Mouse (Mus musculus) kidney, postnatal 0 days (tissue): ENCODE results near the gene Prkacb. TPM values are rescaled to one million over a fixed set of nuclear protein-coding genes. Genes with fewer than 3 reads are reported as not detected.

ENCODE experiments used
- ATAC-seq: fragments of 200-750 bp; cut with Nextera tagmentation; replicated peaks from 2 replicates; pipeline ENCODE4 v1.8.0; 2017; ENCODE audit warnings: low read depth, moderate number of reproducible peaks, moderate TSS enrichment, moderate library complexity; ENCODE audit not compliant: low FRiP score
- DNase-seq: peaks from one replicate; pipeline ENCODE4 v3.0.0-alpha.2; 2016; ENCODE audit warnings: low spot score
- H3K27ac ChIP-seq: fragments of 300-500 bp; sonication (generic); 2 replicates; pipeline ENCODE4 v1.5.1; 2014; ENCODE audit warnings: mild to moderate bottlenecking
- H3K27me3 ChIP-seq: fragments of 300-500 bp; sonication (generic); 2 replicates; pipeline ENCODE4 v1.6.1; 2014; ENCODE audit warnings: low read length, mixed read lengths; ENCODE audit not compliant: insufficient read depth
- H3K36me3 ChIP-seq: fragments of 300-500 bp; sonication (generic); 2 replicates; pipeline ENCODE4 v1.6.1; 2014; ENCODE audit warnings: low read length, mixed read lengths; ENCODE audit not compliant: insufficient read depth
- H3K4me1 ChIP-seq: fragments of 300-500 bp; sonication (generic); replicated peaks from 2 replicates; pipeline ENCODE4 v1.6.1; 2014; ENCODE audit warnings: antibody characterized with exemption, low read length, mixed read lengths; ENCODE audit not compliant: insufficient read depth
- H3K4me2 ChIP-seq: fragments of 300-500 bp; sonication (generic); 2 replicates; pipeline ENCODE4 v1.6.1; 2014; ENCODE audit warnings: mild to moderate bottlenecking, low read length, moderate library complexity, mixed read lengths
- H3K4me3 ChIP-seq: fragments of 300-500 bp; sonication (generic); replicated peaks from 2 replicates; pipeline ENCODE4 v1.5.1; 2014; ENCODE audit warnings: low read depth, low read length
- H3K9ac ChIP-seq: fragments of 300-500 bp; sonication (generic); 2 replicates; pipeline ENCODE4 v1.6.1; 2014; ENCODE audit warnings: low read depth, low read length
- H3K9me3 ChIP-seq: fragments of 300-500 bp; sonication (generic); replicated peaks from 2 replicates; pipeline ENCODE4 v1.6.1; 2016; ENCODE audit warnings: low read length, inconsistent platforms, mixed read lengths
- CTCF ChIP-seq: IDR thresholded peaks from 2 replicates; pipeline ENCODE4 v1.5.1; 2016; ENCODE audit warnings: antibody characterized with exemption, low read depth, mild to moderate bottlenecking, moderate library complexity
- WGBS: fragments of 180-500 bp; shearing (Covaris S2); extraction: QIAGEN DNeasy Blood & Tissue Kit; methylation state at CpG from one replicate; pipeline ENCODE4 v1.1.7; 2014; 5-methylcytosine and 5-hydroxymethylcytosine counted together
- polyA plus RNA-seq: library from polyadenylated mRNA; unstranded; fragments of >200 nt; fragmentation: Nextera tagmentation; extraction: Ambion mirVana; gene quantifications from 2 replicates; pipeline ENCODE4 v1.2.1, GENCODE M21; 2015

Prkacb gene
- polyA plus RNA-seq, 1 experiment from 2014 or later: 48.0 TPM

DNA sequence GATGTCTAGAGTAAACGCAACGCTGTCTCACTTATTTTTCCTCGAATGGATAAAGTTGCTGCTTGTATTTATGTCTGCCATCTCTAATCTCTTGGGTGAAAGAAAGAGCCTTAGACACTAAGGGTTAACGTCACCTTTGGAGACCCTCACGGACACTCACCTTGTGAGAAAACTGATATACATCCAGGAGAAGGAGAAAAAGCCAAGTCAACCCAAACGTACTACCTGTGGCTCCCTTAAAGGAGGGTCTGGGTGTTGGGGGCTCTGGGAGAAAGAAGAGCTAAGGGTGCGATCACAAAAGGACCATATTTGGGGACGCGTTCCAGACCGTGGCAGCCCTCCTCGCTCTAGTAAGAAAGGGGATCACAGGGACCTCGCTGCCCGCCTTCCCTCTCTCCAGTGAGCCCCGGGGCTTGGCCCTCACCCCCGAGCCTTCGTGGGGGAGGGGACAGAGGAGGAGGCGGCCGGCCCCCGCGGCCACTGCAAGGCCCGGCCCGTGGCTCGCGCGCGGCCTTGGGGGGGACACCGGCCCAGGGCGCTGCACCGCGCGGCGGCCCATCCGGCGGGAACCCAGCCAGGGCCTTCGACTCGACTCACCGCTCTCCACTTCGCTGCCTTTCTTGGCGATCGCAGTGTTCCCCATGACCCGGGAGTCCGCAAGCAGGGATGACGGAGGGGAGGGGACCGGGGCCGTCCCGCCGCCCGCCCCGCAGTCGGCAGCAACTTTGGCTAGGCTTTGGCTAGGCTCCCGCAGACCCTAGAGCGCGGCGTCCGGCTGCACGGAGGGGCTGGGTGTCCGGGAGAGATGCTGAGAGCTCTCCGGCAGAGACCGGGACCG is 530 bp downstream of the Prkacb start:
- DNase-seq (peak; percentile 59), ATAC-seq (peak; percentile 70)
- no peak for TF ChIP-seq CTCF
- Histone ChIP-seq H3K36me3 (no peaks in the 10 kb centered on the region), H3K4me1 (no peaks in the 10 kb centered on the region), H3K4me3 (peak overlapping the region; percentile 85), H3K9ac (peak overlapping the region; percentile 89), H3K4me2 (peak overlapping the region; percentile 82), H3K9me3 (no peaks in the 10 kb centered on the region), H3K27me3 (no peaks in the 10 kb centered on the region), H3K27ac (peak overlapping the region; percentile 92)
- WGBS: 1% methylated on average over 45 of the region's 60 CpGs

GRCm38 (mm10) chr3:146793554-146794257 is 19.1 kb downstream of the Prkacb start:
- ATAC-seq (no peak), DNase-seq (no peak)
- H3K9ac ChIP-seq: no peak overlapping the region
- no peak for TF ChIP-seq CTCF
- H3K9me3 ChIP-seq: no peaks in the 10 kb centered on the region
- no peaks in the 10 kb centered on the region for H3K4me1 ChIP-seq
- no peaks in the 10 kb centered on the region for H3K36me3 ChIP-seq
- WGBS: 85% methylated on average over 12 of the region's 12 CpGs
- H3K4me2 ChIP-seq: no peak overlapping the region
- H3K4me3 ChIP-seq: no peak overlapping the region
- no peaks in the 10 kb centered on the region for H3K27me3 ChIP-seq
- H3K27ac ChIP-seq: no peak overlapping the region

- Histone ChIP-seq H3K27ac (no peak overlapping the region), H3K27me3 (no peaks in the 10 kb centered on the region), H3K4me1 (no peaks in the 10 kb centered on the region), H3K4me3 (no peak overlapping the region), H3K4me2 (no peak overlapping the region), H3K9me3 (no peaks in the 10 kb centered on the region), H3K9ac (no peak overlapping the region), H3K36me3 (no peaks in the 10 kb centered on the region)
- ATAC-seq: no peak
- peak; percentile 66 for TF ChIP-seq CTCF
- 83% methylated on average over 3 of the region's 3 CpGs for WGBS
- DNase-seq: no peak
These were observed 20.5 kb downstream of the Prkacb start for GRCm38 (mm10) chr3:146792144-146792748.

DNA sequence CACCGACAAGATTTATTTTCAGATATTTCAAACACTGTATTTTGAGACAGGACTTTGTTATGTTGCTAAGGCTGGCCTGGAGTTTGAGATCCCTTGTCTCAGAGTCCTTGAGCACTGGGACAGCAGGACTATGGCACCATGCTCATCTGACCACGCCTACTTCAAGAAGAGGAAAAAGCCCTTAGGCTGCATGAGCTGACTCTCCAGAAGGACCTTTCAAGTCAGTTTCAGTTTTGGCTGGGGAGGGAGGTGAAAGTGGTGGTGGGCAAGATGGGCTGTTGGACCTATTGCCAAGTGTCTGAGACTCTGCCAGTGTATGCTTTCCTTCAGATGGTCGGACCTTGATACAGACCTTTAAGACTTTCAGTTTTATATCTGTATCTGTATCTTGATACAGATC is 28.6 kb downstream of the Prkacb start:
- Histone ChIP-seq H3K27ac (no peak overlapping the region), H3K9ac (no peak overlapping the region), H3K36me3 (no peaks in the 10 kb centered on the region), H3K9me3 (no peaks in the 10 kb centered on the region), H3K4me1 (peaks cover 5% of the 10 kb centered on the region; the same call in 1 of the 2 replicates), H3K4me2 (no peak overlapping the region), H3K4me3 (no peak overlapping the region), H3K27me3 (no peaks in the 10 kb centered on the region)
- ATAC-seq (no peak), DNase-seq (no peak)
- TF ChIP-seq CTCF: no peak
- 82% methylated on average over 3 of the region's 3 CpGs for WGBS

- H3K27ac ChIP-seq: no peak overlapping the region
- DNase-seq: peak; percentile 72
- 78% methylated on average over 7 of the region's 7 CpGs for WGBS
These were observed 29.1 kb downstream of the Prkacb start for GRCm38 (mm10) chr3:146783645-146784225.

DNA sequence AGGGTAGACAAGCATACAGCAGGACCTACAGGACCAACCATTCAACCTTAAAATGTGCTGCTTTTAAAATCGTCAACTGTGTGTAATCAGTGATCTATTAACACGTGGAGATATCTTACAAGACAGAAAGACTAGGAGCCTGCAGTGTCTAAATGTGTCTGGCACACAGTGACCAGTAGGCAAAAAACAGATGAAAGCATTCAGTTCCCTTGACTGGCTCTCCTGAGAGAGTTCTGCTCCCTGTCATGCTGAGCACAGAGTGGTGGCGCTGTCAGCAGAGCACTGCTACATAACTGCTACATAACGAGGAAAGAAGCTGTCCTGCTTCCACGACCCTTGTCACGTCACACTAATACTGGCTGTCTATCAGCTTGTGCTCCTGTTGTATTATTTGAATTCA is 30.2 kb downstream of the Prkacb start:
- H3K9ac ChIP-seq: no peak overlapping the region
- H3K36me3 ChIP-seq: no peaks in the 10 kb centered on the region
- TF ChIP-seq CTCF: no peak
- peaks cover 9% of the 10 kb centered on the region; the same call in 1 of the 2 replicates for H3K4me1 ChIP-seq
- no peak overlapping the region for H3K4me2 ChIP-seq
- no peak overlapping the region for H3K4me3 ChIP-seq
- DNase-seq: peak; percentile 21
- H3K27me3 ChIP-seq: no peaks in the 10 kb centered on the region
- no peaks in the 10 kb centered on the region for H3K9me3 ChIP-seq
- WGBS: 44% methylated on average over 6 of the region's 6 CpGs
- H3K27ac ChIP-seq: no peak overlapping the region
- peak; percentile 74 for ATAC-seq

More at GRCm38 (mm10) chr3:146783645-146784225, 29.1 kb downstream of the Prkacb start:
- no peak for ATAC-seq
- TF ChIP-seq CTCF: peak; percentile 74
- Histone ChIP-seq H3K36me3 (no peaks in the 10 kb centered on the region), H3K4me1 (peaks cover 7% of the 10 kb centered on the region; the same call in 1 of the 2 replicates), H3K9ac (no peak overlapping the region), H3K27me3 (no peaks in the 10 kb centered on the region), H3K9me3 (no peaks in the 10 kb centered on the region), H3K4me2 (no peak overlapping the region), H3K4me3 (no peak overlapping the region)
